Mouse (Mus musculus) kidney, embryonic 14.5 days (tissue): ENCODE data around the gene Tsnax. TPM values are rescaled to one million over a fixed set of nuclear protein-coding genes. Genes with fewer than 3 reads are reported as not detected.

Source experiments
- ATAC-seq: fragments of 200-750 bp; cut with Nextera tagmentation; 2 replicates; pipeline ENCODE4 v1.8.0; 2017; ENCODE audit warnings: moderate number of reproducible peaks, mild to moderate bottlenecking, moderate TSS enrichment, moderate library complexity; ENCODE audit not compliant: low FRiP score, low TSS enrichment
- H3K27ac ChIP-seq: fragments of 300-500 bp; sonication (generic); 2 replicates; pipeline ENCODE4 v1.5.1; 2014; ENCODE audit warnings: low read depth, mild to moderate bottlenecking, low read length, moderate library complexity, mixed read lengths
- H3K27me3 ChIP-seq: fragments of 300-500 bp; sonication (generic); 2 replicates; pipeline ENCODE4 v1.6.1; 2014; ENCODE audit warnings: mild to moderate bottlenecking, low read length; ENCODE audit not compliant: control insufficient read depth, insufficient read depth
- H3K36me3 ChIP-seq: fragments of 300-500 bp; sonication (generic); 2 replicates; pipeline ENCODE4 v1.6.1; 2014; ENCODE audit warnings: low read length, mixed read lengths; ENCODE audit not compliant: control insufficient read depth, insufficient read depth
- H3K4me1 ChIP-seq: fragments of 300-500 bp; sonication (generic); 2 replicates; pipeline ENCODE4 v1.6.1; 2014; ENCODE audit warnings: low read length, mixed read lengths; ENCODE audit not compliant: control insufficient read depth, insufficient read depth
- H3K4me2 ChIP-seq: fragments of 300-500 bp; sonication (generic); replicated peaks from 2 replicates; pipeline ENCODE4 v1.6.1; 2014; ENCODE audit warnings: low read depth, mild to moderate bottlenecking, low read length
- H3K4me3 ChIP-seq: fragments of 300-500 bp; sonication (generic); 2 replicates; pipeline ENCODE4 v1.5.1; 2014; ENCODE audit warnings: mild to moderate bottlenecking, low read length
- H3K9ac ChIP-seq: fragments of 300-500 bp; sonication (generic); 2 replicates; pipeline ENCODE4 v1.6.1; 2014; ENCODE audit warnings: low read depth, mild to moderate bottlenecking, low read length, moderate library complexity
- H3K9me3 ChIP-seq: fragments of 300-500 bp; sonication (generic); 2 replicates; pipeline ENCODE4 v1.6.1; 2016; ENCODE audit warnings: low read length; ENCODE audit not compliant: control insufficient read depth
- WGBS: fragments of 180-500 bp; shearing (Covaris S2); extraction: QIAGEN DNeasy Blood & Tissue Kit; methylation state at CpG from one replicate; pipeline ENCODE4 v1.1.7; 2014; 5-methylcytosine and 5-hydroxymethylcytosine counted together
- polyA plus RNA-seq: library from polyadenylated mRNA; unstranded; fragments of >200 nt; fragmentation: Nextera tagmentation; extraction: Ambion mirVana; gene quantifications from 2 replicates; pipeline ENCODE4 v1.2.1, GENCODE M21; 2014

Tsnax gene
- polyA plus RNA-seq, 1 experiment from 2014 or later = 128 TPM

GRCm38 (mm10) chr8:125049826-125050225, 37.0 kb downstream of the Tsnax start:
- peaks cover 18% of the 10 kb centered on the region for H3K27me3 ChIP-seq
- no peaks in the 10 kb centered on the region for H3K36me3 ChIP-seq
- no peak overlapping the region for H3K27ac ChIP-seq
- H3K9ac ChIP-seq = no peak overlapping the region
- peaks cover 8% of the 10 kb centered on the region; the same call in 1 of the 2 replicates for H3K4me1 ChIP-seq
- H3K4me2 ChIP-seq = no peak overlapping the region
- no peak overlapping the region for H3K4me3 ChIP-seq
- no peak for ATAC-seq
- H3K9me3 ChIP-seq = no peaks in the 10 kb centered on the region
- 73% methylated on average over 6 of the region's 6 CpGs for WGBS

- Histone ChIP-seq H3K9ac (no peak overlapping the region), H3K27ac (no peak overlapping the region), H3K9me3 (no peaks in the 10 kb centered on the region), H3K36me3 (no peaks in the 10 kb centered on the region), H3K27me3 (peaks cover 29% of the 10 kb centered on the region), H3K4me1 (peaks cover 8% of the 10 kb centered on the region; the same call in 1 of the 2 replicates), H3K4me2 (no peak overlapping the region), H3K4me3 (no peak overlapping the region)
- no peak for ATAC-seq
- WGBS = 35% methylated on average over 2 of the region's 2 CpGs
Observed at GRCm38 (mm10) chr8:125052026-125052425, 39.2 kb downstream of the Tsnax start.

DNA sequence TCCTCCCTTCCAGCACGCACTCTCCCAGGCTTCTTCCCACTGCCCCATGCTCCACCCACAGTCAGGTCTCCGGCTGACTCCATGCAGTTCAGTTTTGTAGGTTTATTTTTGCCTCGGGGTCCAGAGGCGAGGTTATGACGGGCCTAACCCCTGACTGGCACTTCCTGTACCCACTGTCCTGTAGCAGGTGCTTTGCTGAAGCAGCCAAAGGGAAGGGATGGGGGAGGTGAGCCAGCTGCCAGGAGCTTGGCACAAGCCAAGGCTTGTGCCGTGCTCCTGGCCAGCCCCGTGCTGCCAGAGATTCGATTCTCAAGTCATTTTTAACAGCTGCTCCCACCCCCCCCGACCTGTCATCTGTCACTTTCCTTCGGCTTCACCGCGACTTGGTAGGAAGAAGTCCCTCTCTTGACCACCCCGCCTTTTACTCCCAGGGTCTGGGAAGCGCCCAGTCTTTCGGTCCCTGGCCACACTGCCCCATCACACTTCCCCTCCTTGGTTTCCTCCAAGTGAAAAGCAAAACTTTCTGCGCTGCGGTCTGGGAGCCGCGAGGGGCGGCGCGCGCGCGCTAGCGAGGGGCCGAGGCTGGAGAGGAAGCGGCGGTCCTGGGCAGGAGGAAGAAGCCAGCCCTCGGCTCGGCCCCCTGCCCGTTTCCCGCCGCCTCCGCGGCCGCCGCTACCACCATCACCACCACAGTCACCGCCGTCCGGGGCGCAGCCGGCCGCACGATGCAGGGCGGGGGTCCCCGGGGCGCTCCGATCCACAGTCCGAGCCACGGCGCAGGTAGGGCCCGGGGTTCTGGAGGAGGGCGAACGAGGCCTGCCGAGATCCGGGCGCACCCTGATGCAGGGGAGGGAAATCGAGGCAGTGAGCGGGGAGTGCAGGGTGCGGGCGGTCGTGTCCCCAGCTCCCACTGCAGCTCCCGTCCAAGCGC, 41.0 kb downstream of the Tsnax start, which contains the start of gene Disc1:
Gene Disc1, plus strand, starts transcription at position 691 of the 931 bp plus-strand sequence.
- H3K9me3 ChIP-seq = no peaks in the 10 kb centered on the region
- H3K4me3 ChIP-seq = peak within 1 kb of the TSS; percentile 76
- peak within 1 kb of the TSS; percentile 74 for H3K9ac ChIP-seq
- H3K4me2 ChIP-seq = peak within 1 kb of the TSS; percentile 98
- H3K27ac ChIP-seq = peak within 1 kb of the TSS; percentile 63
- peaks cover 29% of the 10 kb centered on the region for H3K27me3 ChIP-seq
- ATAC-seq = peak; percentile 56
- H3K4me1 ChIP-seq = peaks cover 8% of the 10 kb centered on the region; the same call in 1 of the 2 replicates
- H3K36me3 ChIP-seq = no peaks in the 10 kb centered on the region
- 2% methylated on average over 55 of the region's 65 CpGs for WGBS

DNA sequence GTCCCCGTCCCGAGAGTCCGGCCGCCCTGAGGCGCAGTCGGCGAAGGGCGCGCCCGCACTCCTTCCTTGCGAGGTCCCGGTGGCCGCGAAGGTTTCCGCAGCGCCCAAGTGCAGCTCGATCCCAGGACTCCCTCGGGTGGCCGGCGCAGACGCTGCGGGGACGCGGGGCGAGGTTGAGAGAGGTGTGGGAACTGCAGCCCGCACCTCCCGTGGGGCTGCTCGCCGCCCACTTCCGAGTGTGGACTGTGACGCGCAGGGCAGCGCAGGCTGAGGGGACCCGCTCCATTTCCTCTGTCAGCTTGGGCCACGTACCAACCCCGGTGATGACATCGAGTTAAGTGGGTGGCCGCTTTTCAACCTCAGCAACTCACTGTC, 41.6 kb downstream of the Tsnax start:
- Histone ChIP-seq H3K4me3 (peak overlapping the region; percentile 76), H3K36me3 (no peaks in the 10 kb centered on the region), H3K9ac (peak overlapping the region; percentile 74), H3K4me2 (peak overlapping the region; percentile 98), H3K9me3 (no peaks in the 10 kb centered on the region), H3K27ac (peak overlapping the region; percentile 63; the same call in 1 of the 2 replicates), H3K4me1 (peaks cover 8% of the 10 kb centered on the region; the same call in 1 of the 2 replicates), H3K27me3 (peaks cover 29% of the 10 kb centered on the region)
- WGBS = 0% methylated on average over 28 of the region's 38 CpGs
- ATAC-seq = peak; percentile 67

DNA sequence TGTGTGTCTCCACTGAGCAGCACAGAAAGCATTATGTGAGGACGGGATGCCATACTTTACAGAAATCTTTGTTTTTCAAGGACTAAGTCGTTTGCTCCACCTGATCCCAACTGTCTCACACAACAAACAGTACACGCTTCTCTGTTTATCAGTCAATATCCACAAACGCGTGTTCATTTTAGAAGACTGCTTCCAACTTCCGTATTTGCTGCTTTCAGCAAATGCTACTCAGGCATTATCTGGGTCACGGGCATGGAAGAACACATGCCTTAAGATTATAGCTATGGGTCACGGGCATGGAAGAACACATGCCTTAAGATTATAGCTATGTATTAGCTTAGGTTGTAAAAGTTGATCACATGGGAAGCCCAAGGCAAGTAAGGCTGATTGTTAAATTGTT, 48.1 kb downstream of the Tsnax start:
- Histone ChIP-seq H3K9ac (no peak overlapping the region), H3K27me3 (no peaks in the 10 kb centered on the region), H3K27ac (no peak overlapping the region), H3K36me3 (no peaks in the 10 kb centered on the region), H3K9me3 (no peaks in the 10 kb centered on the region), H3K4me3 (no peak overlapping the region), H3K4me1 (no peaks in the 10 kb centered on the region), H3K4me2 (no peak overlapping the region)
- ATAC-seq = no peak
- 84% methylated on average over 8 of the region's 8 CpGs for WGBS

GRCm38 (mm10) chr8:125065596-125065995, 52.8 kb downstream of the Tsnax start:
- ATAC-seq = no peak
- 83% methylated on average over 6 of the region's 6 CpGs for WGBS
- no peak overlapping the region for H3K4me2 ChIP-seq

GRCm38 (mm10) chr8:125066913-125067595, 54.3 kb downstream of the Tsnax start:
- H3K9me3 ChIP-seq = no peaks in the 10 kb centered on the region
- H3K36me3 ChIP-seq = no peaks in the 10 kb centered on the region
- H3K4me2 ChIP-seq = no peak overlapping the region
- H3K27ac ChIP-seq = peak overlapping the region; percentile 71; the same call in 1 of the 2 replicates
- H3K27me3 ChIP-seq = no peaks in the 10 kb centered on the region
- ATAC-seq = peak; percentile 24; the same call in 1 of the 2 replicates
- WGBS = 42% methylated on average over 12 of the region's 12 CpGs
- H3K9ac ChIP-seq = no peak overlapping the region
- H3K4me1 ChIP-seq = peaks cover 5% of the 10 kb centered on the region; the same call in 1 of the 2 replicates
- H3K4me3 ChIP-seq = no peak overlapping the region

More at GRCm38 (mm10) chr8:125065596-125065995, 52.8 kb downstream of the Tsnax start:
- no peaks in the 10 kb centered on the region for H3K27me3 ChIP-seq
- H3K36me3 ChIP-seq = no peaks in the 10 kb centered on the region
- no peak overlapping the region for H3K27ac ChIP-seq
- no peak overlapping the region for H3K9ac ChIP-seq
- H3K9me3 ChIP-seq = no peaks in the 10 kb centered on the region
- H3K4me3 ChIP-seq = no peak overlapping the region
- H3K4me1 ChIP-seq = peaks cover 5% of the 10 kb centered on the region; the same call in 1 of the 2 replicates

- no peak overlapping the region for H3K4me2 ChIP-seq
- H3K9ac ChIP-seq = no peak overlapping the region
- H3K4me1 ChIP-seq = peaks cover 5% of the 10 kb centered on the region; the same call in 1 of the 2 replicates
- H3K4me3 ChIP-seq = no peak overlapping the region
- H3K36me3 ChIP-seq = no peaks in the 10 kb centered on the region
- WGBS = 78% methylated on average over 9 of the region's 9 CpGs
- ATAC-seq = peak; percentile 72
- no peaks in the 10 kb centered on the region for H3K27me3 ChIP-seq
- H3K9me3 ChIP-seq = no peaks in the 10 kb centered on the region
- peak overlapping the region; percentile 71; the same call in 1 of the 2 replicates for H3K27ac ChIP-seq
Observed at GRCm38 (mm10) chr8:125067596-125067960, 54.8 kb downstream of the Tsnax start.
